10 mouse cellular contexts compared by ENCODE assay signal in genomic region chr10:81024346-81024937, GRCm38 (mm10). TPM values are rescaled to one million over a fixed set of nuclear protein-coding genes. Genes with fewer than 3 reads are reported as not detected.
DNase-seq lines count a peak whose midpoint lies in the region; ATAC-seq and TF ChIP-seq lines count a peak whose summit lies in the region.
"Had no signal": no experiment of that assay in that cellular context is flagged by ENCODE, and none has a peak within 500 bp of the region (broad histone marks: within the 10 kb centered on the region; RNA-seq: fewer than 3 reads in every experiment).

No protein-coding gene starts in this region.

- H3K9me3 ChIP-seq in forebrain, postnatal 0 days (ENCODE audit: low read length), result no peaks in the 10 kb centered on the region
- H3K9me3 ChIP-seq in midbrain, embryonic 15.5 days, result no peaks in the 10 kb centered on the region

- H3K36me3 ChIP-seq in forebrain, postnatal 0 days (ENCODE audit: insufficient read depth), result peaks cover 4% of the 10 kb centered on the region
- peaks cover 3% of the 10 kb centered on the region; the same call in 1 of the 2 replicates for H3K36me3 ChIP-seq in midbrain, embryonic 15.5 days (replicated peaks)

- peaks cover 4% of the 10 kb centered on the region; the same call in 1 of the 2 replicates for H3K4me1 ChIP-seq in forebrain, postnatal 0 days (ENCODE audit: insufficient read depth)
- peaks cover 25% of the 10 kb centered on the region for H3K4me1 ChIP-seq in midbrain, embryonic 15.5 days

- DNase-seq in cerebellum, adult 9-11 months, result peak; percentile 72
- DNase-seq in cerebellum, postnatal 36 days, result no peak
- peak; percentile 52 for DNase-seq in MN1 (ENCODE audit: low spot score)
- DNase-seq in forebrain, postnatal 0 days, result no peak
- DNase-seq in gastrocnemius, postnatal 10 days, result no peak
- DNase-seq in gastrocnemius, postnatal 14 days, result no peak
- DNase-seq in spleen, postnatal 4 days (ENCODE audit: low spot score in 2 of 2), result no peak

- H3K9ac ChIP-seq in forebrain, postnatal 0 days, result peak overlapping the region; percentile 77
- H3K9ac ChIP-seq in midbrain, embryonic 15.5 days, result peak overlapping the region; percentile 71

- no peak for TF ChIP-seq CTCF in forebrain, postnatal 0 days (IDR thresholded peaks at IDR 0.05; ENCODE audit: low read depth)

- H3K27ac ChIP-seq in forebrain, postnatal 0 days (ENCODE audit: low read depth, low read length), result 0 out of 2 replicates have a peak overlapping the region, but pooled peaks have one; percentile 64
- H3K27ac ChIP-seq in midbrain, embryonic 15.5 days, result peak overlapping the region; percentile 13; the same call in 1 of the 2 replicates
- H3K27ac ChIP-seq: macrophage had no signal

- peak overlapping the region; percentile 45 for H3K4me3 ChIP-seq in forebrain, postnatal 0 days (ENCODE audit: low read depth, low read length)
- H3K4me3 ChIP-seq in midbrain, embryonic 15.5 days, result peak overlapping the region; percentile 50

- intact Hi-C loops in gastrocnemius, postnatal 14 days (cut with DNase I; ENCODE audit: low total_unique reads), result loop anchor here (5.0 kb wide), 1 partner anchor 58 kb away; no protein-coding TSS in a partner anchor

- WGBS in forebrain, postnatal 0 days, result 80% methylated on average over 5 of the region's 5 CpGs
- 83% methylated on average over 5 of the region's 5 CpGs for WGBS in midbrain, embryonic 15.5 days

- H3K4me2 ChIP-seq in forebrain, postnatal 0 days (ENCODE audit: low read depth), result peak overlapping the region; percentile 93
- H3K4me2 ChIP-seq in midbrain, embryonic 15.5 days, result peak overlapping the region; percentile 86

- ATAC-seq in forebrain, postnatal 0 days, result 0 out of 2 replicates have a peak, but pooled peaks have one; percentile 1
- ATAC-seq in midbrain, embryonic 15.5 days (replicated peaks), result peak; percentile 25; the same call in 1 of the 2 replicates

- H3K27me3 ChIP-seq in forebrain, postnatal 0 days (ENCODE audit: insufficient read depth, low read length), result no peaks in the 10 kb centered on the region; the same call in 1 of the 2 replicates
- H3K27me3 ChIP-seq in midbrain, embryonic 15.5 days (replicated peaks), result 0 out of 2 replicates have a peak, but pooled peaks cover 3% of the 10 kb centered on the region

RNA-seq across cellular contexts. Expression of gene Diras1, which starts 1.0 kb away (rescaled TPM):
- 65.4 and 76.0 TPM in 2 replicates for total RNA-seq in forebrain, postnatal 0 days (2014; rRNA removed)
- polyA plus RNA-seq in forebrain, postnatal 0 days (2015; fragmentation: Nextera tagmentation; extraction: Ambion mirVana), result 66.1 and 70.2 TPM in 2 replicates
- 77.5 and 79.2 TPM in 2 replicates for polyA plus RNA-seq in midbrain, embryonic 15.5 days (2015; fragmentation: Nextera tagmentation; extraction: Ambion mirVana)
- total RNA-seq in gastrocnemius, postnatal 10 days (2021), result under 1 TPM; 0.27 to 0.87 TPM
- total RNA-seq in gastrocnemius, postnatal 14 days (2021), result under 1 TPM; 0.24 to 0.72 TPM
- polyA plus RNA-seq: liver, embryonic 11.5 days; macrophage had no signal

RNA-seq across cellular contexts. Expression of gene Gng7, which starts 9.7 kb away (rescaled TPM):
- 64.5 and 91.4 TPM in 2 replicates for total RNA-seq in forebrain, postnatal 0 days (2014; rRNA removed)
- 76.2 and 85.7 TPM in 2 replicates for polyA plus RNA-seq in forebrain, postnatal 0 days (2015; fragmentation: Nextera tagmentation; extraction: Ambion mirVana)
- polyA plus RNA-seq in midbrain, embryonic 15.5 days (2015; fragmentation: Nextera tagmentation; extraction: Ambion mirVana), result 19.0 and 21.2 TPM in 2 replicates
- total RNA-seq in gastrocnemius, postnatal 10 days (2021), result 1 to 10 TPM; 1.7 to 2.0 TPM
- total RNA-seq in gastrocnemius, postnatal 14 days (2021), result 1 to 10 TPM in 1 of 2 experiments, under 1 TPM in 1; 0.44 to 1.1 TPM

RNA-seq across cellular contexts. Expression of gene Slc39a3, which starts 12.8 kb away (rescaled TPM):
- total RNA-seq in forebrain, postnatal 0 days (2014; rRNA removed), result 82.1 and 104 TPM in 2 replicates
- polyA plus RNA-seq in forebrain, postnatal 0 days (2015; fragmentation: Nextera tagmentation; extraction: Ambion mirVana), result 43.5 and 45.2 TPM in 2 replicates
- 57.2 and 58.0 TPM in 2 replicates for polyA plus RNA-seq in midbrain, embryonic 15.5 days (2015; fragmentation: Nextera tagmentation; extraction: Ambion mirVana)
- 10 to 100 TPM; 11.5 to 13.3 TPM for total RNA-seq in gastrocnemius, postnatal 10 days (2021)
- 10 to 100 TPM; 11.3 to 11.9 TPM for total RNA-seq in gastrocnemius, postnatal 14 days (2021)

RNA-seq across cellular contexts. Expression of gene Sgta, which starts 35.5 kb away (rescaled TPM):
- total RNA-seq in forebrain, postnatal 0 days (2014; rRNA removed), result 176 and 215 TPM in 2 replicates
- polyA plus RNA-seq in forebrain, postnatal 0 days (2015; fragmentation: Nextera tagmentation; extraction: Ambion mirVana), result 326 and 360 TPM in 2 replicates
- polyA plus RNA-seq in midbrain, embryonic 15.5 days (2015; fragmentation: Nextera tagmentation; extraction: Ambion mirVana), result 353 and 376 TPM in 2 replicates
- total RNA-seq in gastrocnemius, postnatal 10 days (2021), result 10 to 100 TPM; 82.2 to 84.4 TPM
- total RNA-seq in gastrocnemius, postnatal 14 days (2021), result 10 to 100 TPM; 78.6 to 79.9 TPM

RNA-seq across cellular contexts. Expression of gene Thop1, which starts 45.4 kb away (rescaled TPM):
- 69.0 and 74.6 TPM in 2 replicates for total RNA-seq in forebrain, postnatal 0 days (2014; rRNA removed)
- 45.9 and 52.5 TPM in 2 replicates for polyA plus RNA-seq in forebrain, postnatal 0 days (2015; fragmentation: Nextera tagmentation; extraction: Ambion mirVana)
- 48.8 and 52.2 TPM in 2 replicates for polyA plus RNA-seq in midbrain, embryonic 15.5 days (2015; fragmentation: Nextera tagmentation; extraction: Ambion mirVana)
- 10 to 100 TPM; 26.4 to 27.1 TPM for total RNA-seq in gastrocnemius, postnatal 10 days (2021)
- 10 to 100 TPM; 22.4 to 23.0 TPM for total RNA-seq in gastrocnemius, postnatal 14 days (2021)

Comparison
In these comparisons a context has a peak if more than half of its experiments do, and no peak if none do; other contexts are left out.
1. DNase-seq: peak in cerebellum, adult 9-11 months (single experiment) and MN1 (single experiment); none in cerebellum, postnatal 36 days (0 of 2), forebrain, postnatal 0 days (single experiment), gastrocnemius, postnatal 10 days (single experiment), gastrocnemius, postnatal 14 days (single experiment) and spleen, postnatal 4 days (0 of 2).
2. RNA of gene Diras1, which starts 1.0 kb away (total RNA-seq): 65.4 to 76.0 TPM in forebrain, postnatal 0 days; 0.27 to 0.87 TPM in gastrocnemius, postnatal 10 days and 0.24 to 0.72 TPM in gastrocnemius, postnatal 14 days; every median in the first group is over 10 times any median in the second.
3. RNA of gene Gng7, which starts 9.7 kb away (total RNA-seq): 64.5 to 91.4 TPM in forebrain, postnatal 0 days; 1.7 to 2.0 TPM in gastrocnemius, postnatal 10 days and 0.44 to 1.1 TPM in gastrocnemius, postnatal 14 days; every median in the first group is over 10 times any median in the second.